Mouse (Mus musculus): ENCODE results near the gene Gm11565.
"Not testable (repeated sequence)": the region's sequence is repeated elsewhere in the genome, so short reads cannot be mapped to it uniquely, and the experiment has no call there.

Gene Gm11565

DNA sequence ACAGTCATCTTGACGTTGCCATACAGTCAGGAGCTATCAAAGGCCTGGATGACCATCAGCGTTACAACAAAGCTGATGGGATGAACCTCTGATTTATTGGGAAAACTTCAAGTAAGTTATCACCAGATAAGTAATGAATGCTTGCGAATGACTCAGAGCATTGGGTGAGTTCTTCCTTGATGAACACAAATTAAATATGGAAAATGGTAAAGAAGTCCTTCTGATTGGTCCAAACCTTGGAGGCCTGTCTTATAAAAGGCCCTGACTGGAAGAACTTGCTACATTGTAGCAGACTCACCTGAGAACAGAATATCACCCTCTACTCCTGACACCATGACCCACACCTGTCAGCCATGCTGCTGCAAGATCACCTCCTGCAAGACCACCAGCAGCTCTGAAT lies at the start of gene Gm11565:
TSS of gene Gm11565 (plus strand) at position 301 of the 400 bp plus-strand sequence.
- DNase-seq (ENCODE audit: low spot score): no peak

DNA sequence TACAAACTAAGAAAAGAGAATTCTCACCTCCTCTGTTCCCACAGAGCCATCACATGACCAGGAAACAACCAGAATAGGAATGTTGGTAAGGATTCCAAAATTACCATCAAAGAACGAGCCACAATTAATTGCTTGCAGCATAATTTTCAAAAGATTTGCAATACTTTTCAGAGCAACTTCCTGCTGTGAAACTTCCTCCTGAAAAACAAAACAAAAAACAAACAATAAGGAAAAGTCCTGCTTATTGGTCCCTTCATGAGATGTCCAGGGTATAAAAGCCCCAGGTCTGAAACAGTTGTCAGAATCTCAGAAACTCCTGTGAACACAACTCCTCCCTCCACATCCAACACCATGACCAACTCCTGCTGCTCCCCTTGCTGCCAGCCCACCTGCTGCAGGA lies 41.5 kb upstream of the Gm11565 start, which contains the start of gene Krtap9-1:
TSS of gene Krtap9-1 (plus strand) at position 301 of the 400 bp plus-strand sequence.
- DNase-seq (ENCODE audit: low spot score): not testable (repeated sequence)

DNA sequence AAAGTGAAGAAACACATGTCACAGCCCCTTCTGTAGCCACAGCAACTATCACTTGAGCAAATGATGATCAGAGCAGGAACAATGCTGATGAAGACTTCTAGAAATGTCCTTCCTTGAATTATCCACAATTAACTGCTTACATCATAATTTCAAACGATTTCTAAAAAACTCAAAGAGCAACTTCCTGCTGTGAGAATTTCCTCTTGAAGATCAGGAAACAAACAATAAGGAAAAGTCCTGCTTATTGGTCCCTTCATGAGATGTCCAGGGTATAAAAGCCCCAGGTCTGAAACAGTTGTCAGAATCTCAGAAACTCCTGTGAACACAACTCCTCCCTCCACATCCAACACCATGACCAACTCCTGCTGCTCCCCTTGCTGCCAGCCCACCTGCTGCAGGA lies 35.7 kb upstream of the Gm11565 start, which contains the start of gene Gm11567:
TSS of gene Gm11567 (plus strand) at position 301 of the 400 bp plus-strand sequence.
- not testable (repeated sequence) for DNase-seq (ENCODE audit: low spot score)

DNA sequence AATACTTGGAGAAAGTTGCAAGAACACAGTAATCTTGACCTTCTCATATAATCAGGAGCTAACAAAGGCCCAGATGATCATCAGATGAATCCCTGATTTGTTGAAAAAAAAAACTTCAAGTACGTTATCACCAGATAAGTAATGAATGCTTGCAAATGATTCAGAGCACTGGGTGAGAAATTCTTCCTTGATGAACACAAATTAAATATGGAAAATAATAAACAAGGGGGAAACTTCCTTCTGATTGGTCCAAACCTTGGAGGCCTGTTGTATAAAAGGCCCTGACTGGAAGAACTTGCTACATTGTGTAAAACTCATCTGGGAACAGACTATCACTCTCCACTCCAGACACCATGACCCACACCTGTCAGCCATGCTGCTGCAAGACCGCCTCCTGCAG lies 6.9 kb upstream of the Gm11565 start, which contains the start of gene Krtap31-1:
TSS of gene Krtap31-1 (plus strand) at position 301 of the 400 bp plus-strand sequence.
- no peak for DNase-seq (ENCODE audit: low spot score)

DNA sequence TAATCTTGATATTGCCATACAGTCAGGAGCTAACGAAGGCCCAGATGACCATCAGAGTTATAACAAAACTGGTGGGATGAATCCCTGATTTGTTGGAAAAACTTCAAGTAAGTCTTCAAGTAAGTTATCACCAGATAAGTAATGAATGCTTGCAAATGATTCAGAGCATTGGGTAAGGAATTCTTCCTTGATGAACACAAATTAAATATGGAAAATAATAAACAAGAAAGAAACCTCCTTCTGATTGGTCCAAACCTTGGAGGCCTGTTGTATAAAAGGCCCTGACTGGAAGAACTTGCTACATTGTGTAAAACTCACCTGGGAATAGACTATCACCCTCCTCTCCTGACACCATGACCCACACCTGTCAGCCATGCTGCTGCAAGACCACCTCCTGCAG lies 21.4 kb downstream of the Gm11565 start, which contains the start of gene Krtap31-2:
TSS of gene Krtap31-2 (plus strand) at position 301 of the 400 bp plus-strand sequence.
- DNase-seq (ENCODE audit: low spot score): no peak

DNA sequence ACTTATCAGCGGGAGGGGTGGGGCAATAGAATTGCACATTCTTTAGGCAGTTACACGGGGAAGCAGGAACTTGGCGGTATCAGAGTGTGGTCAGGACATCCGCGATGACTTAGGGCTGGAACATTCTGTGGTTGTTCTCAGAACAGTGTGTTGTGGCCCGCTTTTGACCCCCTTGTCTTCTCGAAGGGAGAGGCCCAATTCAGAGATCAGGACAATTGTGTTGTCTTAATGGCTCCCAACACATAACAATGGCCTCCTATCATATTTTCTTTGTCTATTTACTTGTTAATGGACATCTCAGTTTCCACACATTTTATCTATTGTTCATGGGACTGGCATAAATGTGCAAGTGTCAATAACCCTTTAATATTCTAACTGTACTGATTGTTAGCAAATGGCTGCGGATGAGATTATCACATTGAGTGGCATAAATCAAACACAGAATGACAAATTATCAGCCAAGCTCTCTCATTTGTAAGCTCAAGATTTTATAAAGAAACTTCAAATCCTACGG lies 23.3 kb downstream of the Gm11565 start:
- DNase-seq (ENCODE audit: low spot score): no peak

DNA sequence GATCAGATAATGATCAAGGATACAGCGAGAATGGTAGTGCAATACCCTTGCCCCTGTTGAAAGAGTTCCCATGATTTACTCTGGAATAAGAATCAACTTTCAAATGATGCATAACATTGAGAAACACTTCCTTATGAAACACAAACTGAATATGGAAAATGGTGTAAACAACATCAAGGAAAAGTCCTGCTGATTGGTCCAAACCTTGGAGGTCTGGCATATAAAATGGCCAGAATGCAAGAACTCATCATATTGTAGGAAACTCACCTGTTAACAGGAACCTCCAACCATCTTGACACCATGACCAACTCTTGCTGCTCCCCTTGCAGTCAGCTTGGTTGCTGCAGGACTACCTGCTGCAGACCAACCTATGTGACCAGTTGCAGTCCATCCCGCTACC lies 33.6 kb downstream of the Gm11565 start, which contains the start of gene Krtap9-5:
TSS of gene Krtap9-5 (plus strand) at position 301 of the 400 bp plus-strand sequence.
- no peak for DNase-seq (ENCODE audit: low spot score)

DNA sequence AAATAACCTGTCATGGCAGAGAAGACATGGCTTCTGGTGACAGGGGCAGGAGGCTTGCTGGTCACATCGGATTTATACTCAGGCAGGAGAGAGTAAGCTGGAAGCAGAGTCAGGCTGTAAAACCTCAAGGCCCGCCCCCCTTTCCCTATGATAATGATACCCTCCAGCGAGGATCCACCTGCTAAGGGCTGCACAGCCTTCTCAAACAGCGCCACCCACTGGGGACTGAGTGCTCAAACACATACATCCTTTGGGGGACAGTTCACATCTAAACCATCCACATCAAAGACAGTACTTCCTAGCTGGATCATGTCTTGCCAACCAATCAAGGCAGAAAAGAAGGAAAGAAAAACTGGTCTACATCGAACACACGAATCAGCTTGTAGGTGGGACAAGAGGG lies 49.7 kb downstream of the Gm11565 start:
- DNase-seq (ENCODE audit: low spot score): no peak

Data from urinary bladder, postnatal 14 days (tissue).